Mouse (Mus musculus): ENCODE data around the gene Eif4g3. TPM values are rescaled to one million over a fixed set of nuclear protein-coding genes. Genes with fewer than 3 reads are reported as not detected.

The Eif4g3 gene
- total RNA-seq, 4 experiments from 2014 or later: 115 to 144 (median 123) TPM

- DNase-seq (ENCODE audit: low spot score in 2 of 2): no peak
These were observed 3.4 kb upstream of the Eif4g3 start for GRCm38 (mm10) chr4:137989426-137989825.

- no peak for DNase-seq (ENCODE audit: low spot score in 2 of 2)
These were observed 2.4 kb upstream of the Eif4g3 start for GRCm38 (mm10) chr4:137990433-137990832.

GRCm38 (mm10) chr4:137991240-137991639 lies 1.6 kb upstream of the Eif4g3 start:
- no peak for DNase-seq (ENCODE audit: low spot score in 2 of 2)

- peak; percentile 98 for DNase-seq (ENCODE audit: low spot score in 2 of 2)
These were observed 503 bp downstream of the Eif4g3 start for GRCm38 (mm10) chr4:137993291-137993758.

GRCm38 (mm10) chr4:137993821-137994561 lies 1.2 kb downstream of the Eif4g3 start:
- peak in 1 of 2 experiments; percentile 11 for DNase-seq (ENCODE audit: low spot score in 2 of 2)

GRCm38 (mm10) chr4:137994562-137995336 lies 1.9 kb downstream of the Eif4g3 start:
- DNase-seq (ENCODE audit: low spot score in 2 of 2): no peak

- DNase-seq (ENCODE audit: low spot score in 2 of 2): peak; percentile 23 to 40
These were observed 2.6 kb downstream of the Eif4g3 start for GRCm38 (mm10) chr4:137995399-137995798.

- DNase-seq (ENCODE audit: low spot score in 2 of 2): no peak
These were observed 5.4 kb downstream of the Eif4g3 start for GRCm38 (mm10) chr4:137998232-137998631.

- peak; percentile 58 to 75 for DNase-seq (ENCODE audit: low spot score in 2 of 2)
These were observed 7.9 kb downstream of the Eif4g3 start for GRCm38 (mm10) chr4:138000682-138001081.

GRCm38 (mm10) chr4:138003909-138004610 lies 11.2 kb downstream of the Eif4g3 start:
- DNase-seq (ENCODE audit: low spot score in 2 of 2): no peak

- DNase-seq (ENCODE audit: low spot score in 2 of 2): no peak
These were observed 13.0 kb downstream of the Eif4g3 start for GRCm38 (mm10) chr4:138005781-138006180.

GRCm38 (mm10) chr4:138006951-138007613 lies 14.3 kb downstream of the Eif4g3 start:
- DNase-seq (ENCODE audit: low spot score in 2 of 2): no peak

GRCm38 (mm10) chr4:138008646-138009045 lies 15.8 kb downstream of the Eif4g3 start:
- DNase-seq (ENCODE audit: low spot score in 2 of 2): no peak

- DNase-seq (ENCODE audit: low spot score in 2 of 2): no peak
These were observed 17.1 kb downstream of the Eif4g3 start for GRCm38 (mm10) chr4:138009786-138010502.

- no peak for DNase-seq (ENCODE audit: low spot score in 2 of 2)
These were observed 21.1 kb downstream of the Eif4g3 start for GRCm38 (mm10) chr4:138013723-138014479.

GRCm38 (mm10) chr4:138015966-138016365 lies 23.1 kb downstream of the Eif4g3 start:
- DNase-seq (ENCODE audit: low spot score in 2 of 2): no peak

GRCm38 (mm10) chr4:138017085-138017637 lies 24.3 kb downstream of the Eif4g3 start:
- DNase-seq (ENCODE audit: low spot score in 2 of 2): no peak

- DNase-seq (ENCODE audit: low spot score in 2 of 2): no peak
These were observed 25.2 kb downstream of the Eif4g3 start for GRCm38 (mm10) chr4:138018011-138018410.

- DNase-seq (ENCODE audit: low spot score in 2 of 2): no peak
These were observed 27.4 kb downstream of the Eif4g3 start for GRCm38 (mm10) chr4:138020231-138020630.

GRCm38 (mm10) chr4:138021651-138022050 lies 28.8 kb downstream of the Eif4g3 start:
- no peak for DNase-seq (ENCODE audit: low spot score in 2 of 2)
